Mouse (Mus musculus) yolk sac, embryonic 10.5 days (tissue): ENCODE measurements around the gene Sstr1.

Experiments
- DNase-seq: peaks from one replicate; pipeline ENCODE4 v3.0.0-alpha.2; 2017; ENCODE audit warnings: low spot score

The Sstr1 gene

DNA sequence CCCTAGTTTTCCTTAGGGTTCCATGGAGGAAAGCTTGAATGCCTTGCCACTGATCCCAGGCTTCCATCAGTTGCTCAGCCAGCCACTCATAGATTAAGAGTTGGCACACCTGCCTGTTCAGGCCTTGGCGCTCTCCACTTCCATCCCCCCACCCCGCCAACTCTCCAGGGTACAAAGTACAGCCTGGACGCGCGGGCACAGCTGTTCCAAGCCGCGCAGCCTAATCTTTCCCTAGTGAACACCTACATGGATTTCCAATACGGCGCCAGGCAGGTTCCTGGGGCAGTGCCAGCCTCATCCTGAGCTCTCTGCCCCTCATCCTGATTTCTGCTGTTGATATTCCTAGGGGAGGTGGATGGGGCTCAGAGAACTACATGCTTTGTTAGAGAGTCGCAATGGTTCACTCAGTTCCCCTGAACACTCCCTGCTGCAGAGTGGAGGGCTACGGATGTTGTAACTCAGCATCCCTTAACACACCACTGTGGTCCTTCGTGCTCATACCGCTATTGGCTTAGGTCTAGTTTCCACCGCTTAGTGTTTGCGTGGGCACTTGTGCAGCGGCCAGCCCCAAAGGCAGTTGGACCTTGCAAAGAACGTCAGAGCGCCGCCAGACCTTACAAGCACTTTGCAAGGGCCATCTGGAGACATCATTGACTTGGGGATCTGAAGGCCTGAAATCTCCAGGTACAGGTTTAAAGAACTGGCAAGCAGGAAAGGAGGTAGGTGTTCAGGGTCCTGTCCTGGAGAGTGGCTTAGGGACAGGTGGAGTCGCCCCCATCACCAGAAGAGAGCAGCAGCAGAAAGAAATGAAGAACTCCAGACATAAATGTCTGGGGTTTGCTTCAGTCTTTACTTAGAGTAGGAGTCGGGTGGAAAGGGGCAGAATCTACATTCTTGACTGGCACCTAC is at the start of gene Sstr1:
Gene Sstr1, plus strand, starts transcription at position 610 of the 909 bp plus-strand sequence.
- DNase-seq: no peak

DNA sequence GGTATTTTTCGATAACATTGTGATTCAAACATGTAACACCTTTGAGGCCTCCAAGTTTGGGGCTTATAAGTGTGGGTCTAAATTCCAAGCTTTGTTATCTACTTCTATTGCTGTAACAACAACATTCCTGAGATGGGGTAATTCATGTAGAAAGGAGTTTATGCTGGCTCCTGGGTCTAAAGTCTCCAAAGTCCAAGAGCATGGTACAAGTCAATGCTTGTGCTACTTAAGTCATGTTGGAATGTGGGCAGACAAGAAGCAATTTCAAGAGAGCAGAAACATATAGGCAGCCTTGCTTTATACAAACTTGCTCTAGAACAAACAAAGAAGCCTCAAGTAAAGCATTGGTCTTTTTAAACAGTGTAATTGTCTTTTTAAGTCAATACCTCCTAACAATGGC is 12.8 kb upstream of the Sstr1 start:
- DNase-seq: no peak

DNA sequence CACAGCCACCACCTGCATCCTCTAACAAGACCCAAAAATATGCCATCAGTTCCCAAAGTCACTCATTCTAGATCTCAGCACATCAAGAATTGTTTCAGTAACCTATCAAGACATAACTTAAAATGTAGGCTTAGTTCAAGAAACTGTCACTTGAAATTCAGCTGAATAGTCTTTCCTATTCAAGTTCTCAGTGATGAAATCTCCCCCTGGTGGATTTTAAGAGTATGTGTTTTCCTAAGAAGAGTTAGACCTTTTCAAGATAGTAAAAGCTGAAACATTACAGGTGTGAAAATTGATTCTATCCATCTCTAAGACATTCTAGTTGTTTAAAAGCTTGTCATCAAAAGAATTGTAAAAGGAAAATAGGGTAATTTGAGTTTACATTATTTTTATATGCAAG is 10.4 kb upstream of the Sstr1 start:
- DNase-seq: no peak

DNA sequence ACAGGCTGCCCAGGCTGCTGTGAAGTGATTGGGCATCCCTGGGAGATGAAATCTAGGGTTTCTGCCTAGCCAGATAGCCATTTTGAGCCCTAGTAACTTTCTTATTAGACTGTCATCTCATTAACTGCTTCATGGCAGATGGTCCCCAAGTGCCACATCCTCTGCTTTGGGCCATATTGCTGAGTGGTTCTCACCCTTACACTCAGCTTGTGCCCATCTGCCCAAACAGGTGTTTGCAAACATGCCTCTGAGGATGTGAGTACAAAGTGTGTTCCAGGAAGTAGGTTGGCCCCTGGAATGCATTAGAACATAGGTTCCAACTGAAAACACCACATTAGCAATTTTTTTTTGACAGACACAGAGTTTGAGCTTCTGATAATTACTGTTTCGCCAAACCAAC is 3.6 kb upstream of the Sstr1 start:
- no peak for DNase-seq

DNA sequence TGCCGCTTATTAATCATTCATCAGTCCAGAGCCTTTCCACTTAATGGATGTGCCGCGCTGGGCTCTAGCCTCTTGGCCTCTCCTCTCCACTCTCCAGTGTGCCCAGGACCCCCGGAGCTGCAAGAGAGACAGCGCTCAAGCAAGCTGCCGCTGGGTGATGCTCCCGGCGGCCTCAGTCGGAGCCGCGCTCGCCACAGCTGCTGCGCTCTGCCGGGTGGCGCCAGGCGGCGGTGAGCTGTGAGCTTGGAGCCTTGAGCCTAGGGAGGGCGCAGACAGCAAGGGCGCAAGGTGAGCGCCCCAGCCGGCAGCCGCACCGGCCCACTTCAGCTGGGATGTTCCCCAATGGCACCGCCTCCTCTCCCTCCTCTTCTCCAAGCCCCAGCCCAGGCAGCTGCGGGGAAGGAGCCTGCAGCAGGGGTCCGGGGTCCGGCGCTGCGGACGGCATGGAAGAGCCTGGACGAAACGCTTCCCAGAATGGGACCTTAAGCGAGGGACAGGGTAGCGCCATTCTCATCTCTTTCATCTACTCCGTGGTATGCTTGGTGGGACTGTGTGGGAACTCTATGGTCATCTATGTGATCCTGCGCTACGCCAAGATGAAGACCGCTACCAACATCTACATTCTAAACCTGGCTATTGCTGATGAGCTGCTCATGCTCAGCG is 820 bp downstream of the Sstr1 start:
- no peak for DNase-seq

DNA sequence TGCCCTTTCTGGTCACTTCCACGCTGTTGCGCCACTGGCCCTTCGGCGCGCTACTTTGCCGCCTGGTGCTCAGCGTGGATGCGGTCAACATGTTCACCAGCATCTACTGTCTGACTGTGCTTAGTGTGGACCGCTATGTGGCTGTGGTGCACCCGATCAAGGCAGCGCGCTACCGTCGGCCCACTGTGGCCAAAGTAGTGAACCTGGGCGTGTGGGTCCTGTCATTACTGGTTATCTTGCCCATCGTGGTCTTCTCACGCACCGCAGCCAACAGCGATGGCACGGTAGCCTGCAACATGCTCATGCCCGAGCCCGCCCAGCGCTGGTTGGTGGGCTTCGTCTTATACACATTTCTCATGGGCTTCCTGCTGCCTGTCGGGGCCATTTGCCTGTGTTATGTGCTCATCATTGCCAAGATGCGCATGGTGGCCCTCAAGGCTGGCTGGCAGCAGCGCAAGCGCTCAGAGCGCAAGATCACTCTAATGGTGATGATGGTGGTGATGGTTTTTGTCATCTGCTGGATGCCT is 1.4 kb downstream of the Sstr1 start:
- no peak for DNase-seq

DNA sequence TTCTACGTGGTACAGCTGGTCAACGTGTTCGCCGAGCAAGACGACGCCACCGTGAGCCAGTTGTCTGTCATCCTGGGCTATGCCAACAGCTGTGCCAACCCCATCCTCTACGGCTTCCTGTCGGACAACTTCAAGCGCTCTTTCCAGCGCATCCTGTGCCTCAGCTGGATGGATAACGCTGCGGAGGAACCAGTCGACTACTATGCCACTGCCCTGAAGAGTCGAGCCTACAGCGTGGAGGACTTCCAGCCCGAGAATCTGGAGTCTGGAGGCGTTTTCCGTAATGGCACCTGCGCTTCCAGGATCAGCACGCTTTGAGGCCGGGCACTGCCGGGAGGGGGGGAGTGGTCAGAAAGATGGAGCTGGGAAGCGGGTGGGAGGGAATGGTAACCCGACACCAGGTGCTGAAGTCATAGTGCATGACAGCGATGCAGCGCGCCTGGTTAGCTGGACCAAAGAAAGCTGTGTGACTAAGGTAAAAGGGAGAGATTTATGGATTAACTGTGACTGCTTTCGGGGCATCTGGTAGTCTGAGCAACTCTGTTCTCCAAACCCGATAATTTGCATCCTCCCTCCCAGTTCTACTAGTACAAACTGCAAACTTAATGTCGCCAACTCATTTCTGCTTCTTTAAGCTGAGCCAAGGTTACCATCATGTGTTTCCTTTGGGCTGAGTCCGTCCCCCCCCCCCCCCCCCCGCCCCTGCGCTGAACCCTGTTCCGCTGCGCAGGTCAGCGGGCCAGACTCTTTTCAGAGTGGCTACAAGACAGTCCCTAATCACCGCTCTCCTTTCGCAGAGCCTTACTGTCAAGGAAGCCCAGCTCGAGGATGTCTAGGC is 2.1 kb downstream of the Sstr1 start:
- DNase-seq: peak; percentile 22

DNA sequence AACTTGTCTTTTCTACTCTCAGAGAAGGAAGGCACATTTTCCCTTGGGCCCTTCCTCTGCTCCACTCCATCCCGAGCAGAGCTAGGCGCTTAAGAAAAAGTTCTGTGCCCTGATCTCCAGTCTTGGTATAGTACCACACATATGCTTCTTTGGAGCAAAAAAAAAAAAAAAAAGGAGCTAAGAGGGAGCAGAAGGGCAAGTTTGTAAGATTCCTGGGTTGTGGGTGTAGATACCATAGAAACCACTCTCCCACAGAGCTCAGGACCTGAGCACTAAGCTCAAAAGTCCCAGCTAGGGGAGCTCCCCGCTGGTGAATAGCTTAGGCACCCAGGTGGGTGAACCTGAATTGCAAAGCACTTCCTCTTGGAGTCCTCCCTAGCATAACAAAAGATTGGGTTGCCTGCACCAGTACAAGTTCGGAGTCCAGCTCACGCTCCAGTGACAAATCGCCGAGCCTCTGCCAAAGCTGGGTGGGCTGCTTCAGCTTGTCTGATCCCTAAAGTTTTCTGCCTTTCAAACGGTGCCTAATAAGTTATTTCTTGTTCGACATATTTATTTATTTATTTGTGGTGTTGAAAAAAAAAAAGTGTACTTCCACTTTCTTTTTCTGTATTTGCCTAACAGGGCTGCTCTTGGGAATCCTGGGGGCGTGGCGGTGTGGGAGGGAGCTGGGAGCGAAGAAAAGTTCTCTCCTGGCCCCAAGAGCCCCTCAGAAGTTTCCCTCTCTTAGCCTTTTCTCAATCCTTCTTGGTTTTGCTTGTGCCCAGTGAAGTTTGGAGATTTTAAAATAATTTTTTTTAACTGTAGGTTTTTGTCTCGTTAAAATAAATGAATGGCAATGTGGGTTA is 2.9 kb downstream of the Sstr1 start:
- DNase-seq: no peak

DNA sequence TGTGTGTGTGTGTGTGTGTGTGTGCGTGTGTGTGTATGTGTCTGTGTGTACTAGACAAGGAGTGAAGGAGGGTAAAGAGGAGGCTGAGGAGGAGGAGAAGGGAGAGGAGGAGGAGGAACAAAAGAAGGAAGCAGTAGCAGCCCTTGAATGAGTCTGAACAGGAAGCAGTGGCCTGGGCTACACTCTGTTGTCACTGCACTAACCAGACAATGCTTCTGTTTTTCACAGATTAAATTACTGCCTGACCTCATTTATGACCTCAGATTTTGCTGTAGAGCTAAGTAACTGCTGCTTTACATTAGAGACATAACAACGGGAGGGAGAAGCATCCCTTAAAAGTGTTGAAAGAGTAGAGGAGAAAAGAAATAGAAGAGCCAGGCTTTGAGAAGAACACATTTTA is 4.6 kb downstream of the Sstr1 start:
- no peak for DNase-seq

DNA sequence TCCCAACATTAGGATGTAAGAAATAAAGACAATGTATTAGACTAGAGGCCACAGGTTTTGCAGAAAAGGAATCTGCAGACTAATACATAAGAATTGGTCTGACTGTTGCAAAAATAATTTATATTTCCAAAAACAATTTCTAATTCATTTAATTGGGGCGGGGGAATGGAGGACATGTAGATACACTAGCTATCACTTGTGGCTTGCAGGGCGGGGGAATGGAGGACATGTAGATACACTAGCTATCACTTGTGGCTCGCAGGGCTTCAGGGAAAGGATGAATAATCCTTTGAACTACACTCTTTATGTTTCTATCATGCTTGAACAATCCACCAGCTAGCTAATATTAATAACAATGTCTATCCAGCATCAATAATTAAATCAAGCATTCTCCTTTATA is 7.5 kb downstream of the Sstr1 start:
- no peak for DNase-seq

DNA sequence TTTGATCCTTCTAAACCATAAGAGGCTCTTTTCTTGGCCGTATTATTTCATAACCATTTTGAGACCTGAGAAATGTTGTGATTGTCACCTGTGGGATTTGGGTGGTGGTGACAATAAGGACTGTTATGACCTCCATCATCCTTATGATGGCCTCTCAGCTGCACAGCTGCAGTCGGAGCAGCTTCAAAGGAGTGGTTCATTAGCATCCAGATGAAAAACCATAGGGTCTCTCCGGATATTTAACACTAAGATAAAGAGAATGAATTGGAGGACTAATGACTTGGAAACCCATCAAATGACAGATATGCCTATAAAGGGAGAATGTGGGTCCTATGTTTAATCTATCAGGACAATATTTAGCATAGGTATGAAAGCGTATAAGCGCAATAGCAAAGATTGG is 14.1 kb downstream of the Sstr1 start:
- no peak for DNase-seq

DNA sequence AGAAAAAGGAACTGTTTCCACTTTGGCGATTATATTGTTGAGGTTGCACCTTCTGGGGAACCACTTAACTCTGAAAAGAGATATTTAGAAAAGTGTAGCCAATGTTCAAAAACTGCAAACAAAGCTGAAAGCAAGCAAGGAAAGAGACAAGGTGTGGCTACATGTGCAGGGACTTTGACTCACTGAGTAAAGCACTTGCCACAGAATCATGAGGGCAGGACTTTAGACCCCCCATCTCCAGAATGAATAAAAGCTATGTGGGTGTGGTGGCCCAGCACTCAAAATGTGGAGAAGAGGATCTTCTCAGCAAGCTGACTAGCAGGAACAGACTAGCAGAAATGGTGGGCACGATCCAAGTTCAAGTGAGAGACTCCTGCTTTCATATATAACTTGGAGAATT is 20.9 kb downstream of the Sstr1 start:
- no peak for DNase-seq

DNA sequence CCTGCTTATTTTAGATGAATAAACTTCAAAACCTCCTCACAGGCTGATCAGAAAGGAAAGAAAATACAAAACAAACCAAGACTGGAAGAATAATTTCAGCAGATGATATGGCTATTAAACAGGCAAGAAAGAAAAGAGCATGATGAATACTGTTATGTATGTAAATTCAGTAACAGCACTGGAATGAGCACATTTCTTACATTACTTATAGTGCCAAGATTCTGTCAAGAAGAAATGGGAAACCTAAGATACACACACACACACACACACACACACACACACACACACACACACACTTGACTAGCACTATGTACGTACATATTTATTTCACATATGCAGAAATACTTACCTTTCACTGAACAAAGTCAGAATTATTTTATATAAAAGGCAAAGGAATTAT is 40.3 kb downstream of the Sstr1 start:
- no peak for DNase-seq
